Mouse (Mus musculus): ENCODE results near the gene Tpm3. TPM values are rescaled to one million over a fixed set of nuclear protein-coding genes. Genes with fewer than 3 reads are reported as not detected.

Tpm3 gene
- total and polyA plus RNA-seq, 3 experiments: 309 to 810 (median 448) TPM

GRCm38 (mm10) chr3:90102239-90102638 lies 29.8 kb downstream of the Tpm3 start:
- Histone ChIP-seq H3K36me3 (replicated peaks in 1 of 2; ENCODE audit: control insufficient read depth in 1 of 2, insufficient read depth in 1 of 2, low read length in 1 of 2) (peaks cover 31 to 50% of the 10 kb centered on the region in 2 experiments), H3K27ac (ENCODE audit: insufficient read depth, low read depth) (no peak overlapping the region), H3K4me3 (replicated peaks in 1 of 3; ENCODE audit: low read depth in 2 of 3, low read length in 2 of 3, poor library complexity in 1 of 3) (no peak overlapping the region), H3K9me3 (replicated peaks; ENCODE audit: low read length) (no peaks in the 10 kb centered on the region), H3K9ac (ENCODE audit: insufficient read depth, low read depth) (no peak overlapping the region), H3K4me2 (ENCODE audit: insufficient read depth, low read depth, poor library complexity, severe bottlenecking) (no peak overlapping the region), H3K27me3 (replicated peaks) (no peaks in the 10 kb centered on the region), H3K79me2 (replicated peaks; ENCODE audit: control insufficient read depth, extremely low read depth, insufficient read depth, poor library complexity, severe bottlenecking) (0 out of 2 replicates have a peak, but pooled peaks cover under 1% of the 10 kb centered on the region), H3K4me1 (ENCODE audit: control insufficient read depth in 1 of 2, insufficient read depth in 2 of 2) (peaks cover 3 to 23% of the 10 kb centered on the region in 2 experiments; a peak in 3 of 4 replicates)
- dilution Hi-C loops (cut with MboI; ENCODE audit: extremely low pct_ligation_motif_present, extremely low pct_unique_long_range_greater_than_20kb, low sequenced_read_pairs) (no loop called here), in situ Hi-C loops (cut with MboI; ENCODE audit: low pct_ligation_motif_present, low pct_unique_long_range_greater_than_20kb, low sequenced_read_pairs) (no loop called here)
- DNase-seq (ENCODE audit: extremely low read depth): no peak
- TF ChIP-seq RAD21 (IDR thresholded peaks at IDR 0.05; ENCODE audit: low read depth, low read length): no peak
- no peak for TF ChIP-seq ZKSCAN1 (IDR thresholded peaks at IDR 0.05; ENCODE audit: borderline replicate concordance, low read depth, low read length)
- TF ChIP-seq PAX5 (IDR thresholded peaks at IDR 0.05; ENCODE audit: low read length): no peak
- TF ChIP-seq MAZ (IDR thresholded peaks at IDR 0.05; ENCODE audit: low read depth, low read length): no peak
- no peak for TF ChIP-seq HCFC1 (IDR thresholded peaks at IDR 0.05; ENCODE audit: low read depth, low read length)

- no peak overlapping the region for H3K4me2 ChIP-seq (ENCODE audit: insufficient read depth, low read depth, poor library complexity, severe bottlenecking)
- peaks cover 3 to 23% of the 10 kb centered on the region in 2 experiments; a peak in 3 of 4 replicates for H3K4me1 ChIP-seq (ENCODE audit: control insufficient read depth in 1 of 2, insufficient read depth in 2 of 2)
- no peaks in the 10 kb centered on the region for H3K9me3 ChIP-seq (replicated peaks; ENCODE audit: low read length)
- dilution Hi-C loops (cut with MboI; ENCODE audit: extremely low pct_ligation_motif_present, extremely low pct_unique_long_range_greater_than_20kb, low sequenced_read_pairs): no loop called here
- DNase-seq (ENCODE audit: extremely low read depth): no peak
- H3K9ac ChIP-seq (ENCODE audit: insufficient read depth, low read depth): no peak overlapping the region
- no peak overlapping the region for H3K4me3 ChIP-seq (replicated peaks in 1 of 3; ENCODE audit: low read depth in 2 of 3, low read length in 2 of 3, poor library complexity in 1 of 3)
- H3K27ac ChIP-seq (ENCODE audit: insufficient read depth, low read depth): no peak overlapping the region
- in situ Hi-C loops (cut with MboI; ENCODE audit: low pct_ligation_motif_present, low pct_unique_long_range_greater_than_20kb, low sequenced_read_pairs): no loop called here
- peaks cover 22 to 43% of the 10 kb centered on the region in 2 experiments for H3K36me3 ChIP-seq (replicated peaks in 1 of 2; ENCODE audit: control insufficient read depth in 1 of 2, insufficient read depth in 1 of 2, low read length in 1 of 2)
- no peak for TF ChIP-seq EP300 (IDR thresholded peaks at IDR 0.05; ENCODE audit: low read length)
- TF ChIP-seq MAFK (IDR thresholded peaks at IDR 0.05; ENCODE audit: insufficient replicate concordance, low read length): peak; percentile 79
- no peak for TF ChIP-seq ELF1 (IDR thresholded peaks at IDR 0.05; ENCODE audit: low read depth, low read length)
- TF ChIP-seq POLR2A (IDR thresholded peaks at IDR 0.05; ENCODE audit: low read depth, low read length): no peak
- no peaks in the 10 kb centered on the region for H3K79me2 ChIP-seq (replicated peaks; ENCODE audit: control insufficient read depth, extremely low read depth, insufficient read depth, poor library complexity, severe bottlenecking)
- no peaks in the 10 kb centered on the region for H3K27me3 ChIP-seq (replicated peaks)
These were observed 30.7 kb downstream of the Tpm3 start for GRCm38 (mm10) chr3:90103176-90103575.

- Histone ChIP-seq H3K4me3 (replicated peaks in 1 of 3; ENCODE audit: low read depth in 2 of 3, low read length in 2 of 3, poor library complexity in 1 of 3) (no peak within 1 kb of the TSS), H3K9ac (ENCODE audit: insufficient read depth, low read depth) (no peak within 1 kb of the TSS), H3K4me1 (ENCODE audit: control insufficient read depth in 1 of 2, insufficient read depth in 2 of 2) (peaks cover 3 to 23% of the 10 kb centered on the region in 2 experiments; a peak in 3 of 4 replicates), H3K36me3 (replicated peaks in 1 of 2; ENCODE audit: control insufficient read depth in 1 of 2, insufficient read depth in 1 of 2, low read length in 1 of 2) (peaks cover 17 to 35% of the 10 kb centered on the region in 2 experiments), H3K27ac (ENCODE audit: insufficient read depth, low read depth) (no peak within 1 kb of the TSS), H3K4me2 (ENCODE audit: insufficient read depth, low read depth, poor library complexity, severe bottlenecking) (no peak within 1 kb of the TSS), H3K9me3 (replicated peaks; ENCODE audit: low read length) (no peaks in the 10 kb centered on the region), H3K79me2 (replicated peaks; ENCODE audit: control insufficient read depth, extremely low read depth, insufficient read depth, poor library complexity, severe bottlenecking) (no peaks in the 10 kb centered on the region), H3K27me3 (replicated peaks) (no peaks in the 10 kb centered on the region)
- in situ Hi-C loops (cut with MboI; ENCODE audit: low pct_ligation_motif_present, low pct_unique_long_range_greater_than_20kb, low sequenced_read_pairs) (no loop called here), dilution Hi-C loops (cut with MboI; ENCODE audit: extremely low pct_ligation_motif_present, extremely low pct_unique_long_range_greater_than_20kb, low sequenced_read_pairs) (no loop called here)
- no peak for DNase-seq (ENCODE audit: extremely low read depth)
- TF ChIP-seq JUND (conservative IDR thresholded peaks at IDR 0.05; ENCODE audit: low read depth, low read length) (no peak), EP300 (IDR thresholded peaks at IDR 0.05; ENCODE audit: low read length) (no peak), IRF4 (IDR thresholded peaks at IDR 0.05; ENCODE audit: low read depth, low read length) (no peak), NRF1 (IDR thresholded peaks at IDR 0.05; ENCODE audit: low read depth, low read length) (no peak), BHLHE40 (IDR thresholded peaks at IDR 0.05; ENCODE audit: low read depth, low read length) (no peak), GABPA (IDR thresholded peaks at IDR 0.05; ENCODE audit: insufficient replicate concordance, low read depth, low read length) (no peak), TBP (conservative IDR thresholded peaks at IDR 0.05; ENCODE audit: low read depth, low read length) (no peak), E2F4 (IDR thresholded peaks at IDR 0.05; ENCODE audit: insufficient replicate concordance, low read depth, low read length) (no peak), CHD1 (IDR thresholded peaks at IDR 0.05; ENCODE audit: low read depth, low read length) (no peak), MEF2A (IDR thresholded peaks at IDR 0.05; ENCODE audit: borderline replicate concordance, low read depth, low read length) (no peak), RCOR1 (conservative IDR thresholded peaks at IDR 0.05; ENCODE audit: low read depth, low read length) (no peak), SMC3 (IDR thresholded peaks at IDR 0.05; ENCODE audit: low read depth, low read length) (no peak)
These were observed 31.5 kb downstream of the Tpm3 start, which contains the start of gene Nup210l for GRCm38 (mm10) chr3:90103938-90104337. TSS of gene Nup210l (plus strand) at chr3:90104132.

Measured in CH12.LX (cell line).